Mouse (Mus musculus): ENCODE results near the gene Acvr1b.

Gene Acvr1b

DNA sequence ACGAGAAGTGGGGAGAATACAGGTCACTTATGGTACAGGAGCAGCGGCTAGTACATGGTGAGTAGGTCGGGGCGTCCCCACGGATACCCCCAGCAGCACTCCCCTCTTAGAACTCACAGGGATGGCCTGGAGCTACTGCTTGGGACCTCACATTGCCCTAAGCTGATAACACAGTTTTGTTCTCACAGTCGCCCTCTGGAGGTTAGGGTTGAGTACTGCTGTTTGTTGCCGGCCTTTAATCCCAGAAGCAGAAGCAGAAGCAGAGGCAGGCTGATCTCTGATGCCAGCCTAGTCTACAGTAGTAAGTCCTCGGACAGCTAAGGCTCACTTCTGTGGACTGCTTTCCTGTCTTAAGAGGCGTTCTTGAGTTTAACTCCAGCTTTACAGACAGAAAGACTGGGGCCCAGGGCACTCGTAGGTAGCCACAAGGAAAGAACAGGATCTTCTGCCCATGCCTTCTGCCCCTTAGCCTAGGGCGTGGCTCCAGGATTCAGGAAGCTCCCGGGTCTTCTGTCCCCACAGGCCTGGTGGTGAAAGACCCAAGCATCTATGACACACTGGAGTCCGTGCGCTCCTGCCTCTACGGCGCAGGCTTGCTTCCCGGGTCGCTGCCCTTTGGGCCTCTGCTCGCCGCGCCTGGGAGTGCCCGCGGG, 57.3 kb downstream of the Acvr1b start:
- no peak for DNase-seq (ENCODE audit: low spot score)

DNA sequence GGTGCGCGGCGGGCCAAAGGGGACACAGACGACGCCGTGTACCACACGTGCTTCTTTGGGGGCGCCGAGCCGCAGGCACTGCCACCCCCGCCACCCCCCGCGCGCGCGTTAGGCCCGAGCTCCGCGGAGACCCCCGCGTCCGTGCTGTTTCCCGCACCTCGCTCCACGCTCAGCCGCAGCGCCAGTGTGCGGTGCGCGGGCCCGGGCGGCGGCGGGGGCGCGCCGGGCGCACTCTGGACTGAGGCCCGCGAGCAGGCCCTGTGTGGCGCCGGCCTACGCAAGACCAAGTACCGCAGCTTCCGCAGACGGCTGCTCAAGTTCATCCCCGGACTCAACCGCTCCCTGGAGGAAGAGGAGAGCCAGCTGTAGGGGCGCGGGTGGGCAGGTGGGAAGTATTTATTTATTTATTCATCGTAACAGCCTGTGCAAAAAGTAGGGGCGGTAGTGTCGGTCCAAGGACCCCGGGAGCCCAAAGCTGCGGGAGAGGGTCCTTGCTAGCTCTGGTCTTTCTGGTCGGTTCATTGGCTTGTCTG, 57.8 kb downstream of the Acvr1b start:
- DNase-seq (ENCODE audit: low spot score): no peak

DNA sequence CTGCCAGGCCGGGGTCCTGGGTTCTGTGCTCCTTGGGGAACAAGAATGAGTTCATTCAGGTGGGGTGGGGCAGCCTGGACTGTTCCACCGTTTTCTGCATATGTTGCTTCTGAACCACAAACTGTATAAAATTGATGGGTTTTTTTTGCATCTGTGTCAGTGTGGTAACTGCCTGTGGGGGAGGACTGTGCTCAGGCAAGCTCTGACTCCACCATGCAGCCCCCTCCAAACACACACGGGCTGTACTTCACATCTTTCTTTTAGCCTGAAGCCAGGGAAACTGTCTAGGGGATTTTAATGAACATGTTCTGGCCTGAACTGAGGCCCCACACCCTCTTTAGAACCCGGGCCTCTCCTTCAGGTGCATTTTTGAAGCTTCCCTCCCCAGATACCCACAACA, 58.7 kb downstream of the Acvr1b start:
- no peak for DNase-seq (ENCODE audit: low spot score)

DNA sequence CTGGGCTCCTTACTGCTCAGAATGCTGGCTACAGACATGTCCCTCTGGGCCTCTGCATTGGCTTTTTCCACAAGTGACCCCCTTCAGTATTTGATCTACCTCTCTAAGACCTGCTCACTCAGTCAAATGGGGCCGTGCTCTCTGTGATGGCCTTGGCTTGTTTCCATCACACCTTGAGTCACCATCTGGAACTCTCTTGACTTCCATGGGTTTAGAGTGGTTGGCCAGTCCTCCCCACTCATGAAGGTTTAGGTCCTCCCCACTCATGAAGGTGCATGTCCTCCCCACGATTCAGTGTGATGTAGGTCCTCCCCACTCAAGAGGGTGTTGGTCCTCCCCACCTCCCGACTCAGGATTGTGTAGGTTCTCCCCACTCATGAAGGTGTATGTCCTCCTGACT, 59.3 kb downstream of the Acvr1b start:
- no peak for DNase-seq (ENCODE audit: low spot score)

DNA sequence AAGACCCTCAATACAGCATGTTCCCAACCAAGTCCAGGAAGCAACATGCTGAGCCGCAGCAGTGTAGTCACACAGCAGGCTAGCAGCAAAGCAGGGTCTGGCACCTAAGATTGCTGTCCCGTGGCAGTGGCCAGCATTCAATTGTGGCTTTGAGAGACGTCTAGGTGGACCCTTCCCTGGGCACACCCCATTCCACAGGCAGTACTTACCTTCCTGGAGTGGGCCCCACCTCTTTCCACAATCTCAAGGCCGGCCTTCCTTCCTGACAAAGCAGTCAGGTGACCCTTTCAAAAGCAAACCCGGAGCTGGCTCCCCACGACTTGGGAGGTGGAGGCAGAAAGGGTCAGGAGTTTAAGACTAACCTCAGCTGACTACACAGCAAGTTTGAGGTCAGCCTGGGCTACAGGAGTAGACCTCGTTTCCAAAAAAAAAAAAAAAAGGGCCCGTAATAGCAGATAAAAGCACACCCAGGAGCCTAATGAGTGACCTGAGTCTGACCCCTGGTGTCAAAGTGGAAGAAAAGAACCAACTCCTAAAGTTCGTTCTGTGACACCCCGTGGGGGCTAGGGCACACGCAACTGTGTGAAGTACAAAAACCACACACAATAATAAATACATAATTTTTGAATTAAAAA, 59.9 kb downstream of the Acvr1b start:
- DNase-seq (ENCODE audit: low spot score): no peak

DNA sequence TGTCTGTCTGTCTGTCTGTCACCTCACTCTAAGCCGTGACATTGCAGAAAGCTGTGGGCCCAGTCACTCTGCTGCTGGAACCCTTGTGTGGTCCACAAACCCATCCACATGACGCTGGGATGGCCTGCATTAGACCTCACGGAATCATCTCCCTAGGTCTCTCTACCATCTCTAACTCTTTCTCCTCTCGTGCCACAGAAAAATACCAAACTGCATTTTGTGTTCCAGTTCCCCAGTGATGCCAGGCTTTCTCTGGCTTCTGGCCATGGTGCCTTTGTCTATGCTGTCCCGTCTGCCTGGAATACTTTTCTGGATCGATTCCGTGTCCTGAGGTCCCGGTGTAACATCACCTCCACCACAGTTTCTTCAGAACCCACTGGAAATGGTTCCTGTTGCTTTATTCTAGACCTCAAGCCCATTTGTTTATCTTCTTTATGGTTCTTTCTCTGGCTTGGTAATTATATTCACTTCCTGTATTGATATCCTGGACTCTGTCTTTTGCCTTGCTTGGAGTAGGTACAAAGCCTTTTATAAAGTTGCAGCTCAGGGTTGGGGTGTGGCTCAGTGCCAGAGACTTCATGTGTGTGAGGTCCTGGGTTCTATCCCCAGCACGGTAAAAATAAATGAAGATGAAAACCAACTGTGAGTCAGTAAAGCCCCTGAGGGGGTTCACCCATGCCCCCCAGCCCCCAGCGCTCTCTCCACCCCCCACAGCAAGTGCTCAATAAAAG, 60.9 kb downstream of the Acvr1b start:
- no peak for DNase-seq (ENCODE audit: low spot score)

DNA sequence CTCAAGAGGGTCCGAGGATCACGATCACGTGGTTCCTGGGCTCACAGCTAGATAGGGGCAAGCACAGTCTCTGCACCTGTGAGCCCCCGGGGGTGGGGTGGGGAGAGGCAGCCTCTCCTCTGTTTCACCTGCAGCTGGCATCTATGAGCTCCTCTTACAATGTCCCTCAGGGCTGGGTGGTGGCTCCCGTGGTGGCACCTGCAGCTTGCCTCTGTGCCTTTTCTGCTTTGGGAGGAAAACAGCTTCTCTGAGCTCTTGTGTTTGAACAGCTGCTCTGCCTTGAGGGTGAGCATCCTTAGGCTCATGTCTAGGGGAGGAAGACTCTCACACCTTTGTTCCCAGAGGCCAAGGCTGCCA, 61.5 kb downstream of the Acvr1b start:
- DNase-seq (ENCODE audit: low spot score): no peak

DNA sequence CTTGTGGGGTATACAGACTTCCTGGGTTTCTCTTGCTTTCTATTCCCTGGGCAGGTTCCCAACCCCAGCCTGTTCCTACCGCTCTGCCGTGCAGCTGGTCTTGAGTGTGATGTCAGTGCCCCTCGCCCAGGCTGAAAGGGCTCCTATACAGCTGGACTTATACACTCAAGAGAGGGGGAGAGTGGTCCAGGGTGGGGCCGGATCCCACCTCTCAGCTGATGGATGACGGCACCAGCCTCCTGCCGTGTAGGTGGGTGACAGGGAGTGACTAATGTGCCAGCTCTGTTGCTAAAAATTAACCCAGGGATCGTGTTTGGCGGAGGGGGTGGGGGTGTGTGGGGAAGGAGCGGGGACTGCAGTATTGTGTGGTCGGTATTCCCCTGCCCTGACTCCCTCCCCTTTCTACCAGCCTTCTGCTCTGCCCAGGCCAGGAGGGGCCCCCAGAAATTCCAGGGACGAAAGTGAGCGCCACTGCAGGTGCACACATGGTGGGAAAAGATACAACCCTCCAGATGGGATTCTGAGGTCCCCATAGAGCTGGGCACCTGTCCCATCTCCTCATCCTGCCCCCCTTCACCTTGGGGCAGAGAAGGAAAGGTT, 62.0 kb downstream of the Acvr1b start:
- no peak for DNase-seq (ENCODE audit: low spot score)

DNA sequence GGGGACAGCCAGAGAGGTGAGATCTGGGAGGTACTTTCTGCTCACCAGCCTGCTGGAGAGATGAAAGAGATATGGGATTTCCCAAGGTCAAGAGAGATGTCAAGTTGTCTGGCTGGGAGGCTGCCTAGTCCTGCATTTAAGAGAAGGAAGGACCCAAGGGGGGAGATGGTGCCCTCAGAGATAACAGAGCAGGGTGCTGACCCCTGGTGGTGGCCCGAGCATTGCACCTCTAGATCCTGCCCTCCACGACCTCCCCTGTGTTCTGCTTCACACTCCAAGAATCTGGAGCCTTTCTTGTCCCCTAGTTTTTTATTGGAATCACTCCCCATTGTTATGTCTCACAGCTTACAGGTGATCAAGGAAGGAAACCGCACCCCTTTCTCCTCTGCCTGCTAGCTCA, 63.0 kb downstream of the Acvr1b start:
- peak; percentile 74 for DNase-seq (ENCODE audit: low spot score)

DNA sequence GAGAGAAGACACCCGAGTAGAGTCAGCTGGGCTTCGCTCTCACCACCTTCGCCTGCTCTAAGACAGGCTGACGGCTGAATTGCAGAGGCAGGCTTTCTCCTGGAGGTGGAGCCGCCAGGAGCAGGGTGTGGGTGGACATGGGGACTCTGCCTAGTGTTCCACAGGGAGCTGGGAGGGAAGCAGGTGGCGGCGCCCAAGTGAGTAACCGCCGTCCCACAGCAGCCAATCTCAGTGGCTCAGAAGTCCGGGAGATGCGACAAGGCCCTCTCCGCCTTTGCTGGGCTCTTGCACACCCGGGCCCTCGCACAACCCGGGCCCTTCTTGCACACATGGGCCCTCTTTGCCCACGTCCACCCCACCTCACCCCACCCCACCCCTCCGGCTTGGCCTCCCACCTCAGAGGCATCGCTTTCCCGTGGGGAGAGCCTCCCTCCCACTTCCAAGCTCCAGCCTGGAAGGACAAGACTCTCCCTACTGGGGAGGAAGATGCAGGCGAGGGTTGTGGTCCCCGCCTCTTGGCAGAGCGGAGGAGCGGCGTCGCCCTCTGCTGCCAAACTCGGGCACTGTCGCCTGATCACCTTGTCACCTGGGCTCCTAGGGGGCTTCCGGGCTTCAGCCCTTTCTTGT, 65.1 kb downstream of the Acvr1b start:
- DNase-seq (ENCODE audit: low spot score): peak; percentile 67

DNA sequence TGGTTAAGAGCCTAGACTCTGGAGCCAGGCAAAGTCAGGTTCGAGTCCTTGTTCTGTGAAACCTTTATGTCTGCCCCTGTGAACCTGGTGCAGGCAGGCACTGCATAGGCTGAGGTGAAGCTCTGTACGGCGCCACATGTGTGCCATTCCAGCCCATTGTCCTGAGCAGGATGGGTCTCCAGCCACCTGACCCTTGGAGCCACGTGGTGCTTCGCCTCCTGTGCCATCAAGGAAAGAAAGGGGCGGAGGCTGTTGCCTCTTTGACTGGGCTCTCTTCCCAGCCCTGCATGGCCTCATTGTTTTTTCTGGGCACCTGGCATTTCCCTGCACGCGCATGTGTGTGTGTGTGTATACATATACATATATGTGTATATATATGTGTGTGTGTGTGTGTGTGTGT, 66.0 kb downstream of the Acvr1b start:
- DNase-seq (ENCODE audit: low spot score): no peak

DNA sequence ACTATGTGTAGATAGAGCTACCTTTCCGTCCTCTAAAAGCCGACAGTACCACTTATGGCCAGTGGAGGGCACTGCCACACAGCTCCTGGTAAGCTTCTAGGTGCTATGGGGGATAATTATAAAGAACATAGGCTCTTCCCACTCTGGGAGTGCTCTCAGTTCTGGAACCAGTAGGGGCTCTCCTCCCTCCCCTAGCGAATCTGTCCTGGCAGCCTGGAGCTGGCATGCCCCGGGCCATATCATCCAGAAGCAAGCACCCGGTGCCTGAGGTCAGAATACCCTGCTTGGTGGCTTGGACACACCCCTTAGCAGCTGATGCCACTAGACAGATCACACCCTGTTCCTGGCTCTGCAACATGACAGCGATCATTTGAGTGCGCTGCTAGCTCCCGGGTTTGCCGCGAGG, 66.9 kb downstream of the Acvr1b start:
- DNase-seq (ENCODE audit: low spot score): peak; percentile 96

DNA sequence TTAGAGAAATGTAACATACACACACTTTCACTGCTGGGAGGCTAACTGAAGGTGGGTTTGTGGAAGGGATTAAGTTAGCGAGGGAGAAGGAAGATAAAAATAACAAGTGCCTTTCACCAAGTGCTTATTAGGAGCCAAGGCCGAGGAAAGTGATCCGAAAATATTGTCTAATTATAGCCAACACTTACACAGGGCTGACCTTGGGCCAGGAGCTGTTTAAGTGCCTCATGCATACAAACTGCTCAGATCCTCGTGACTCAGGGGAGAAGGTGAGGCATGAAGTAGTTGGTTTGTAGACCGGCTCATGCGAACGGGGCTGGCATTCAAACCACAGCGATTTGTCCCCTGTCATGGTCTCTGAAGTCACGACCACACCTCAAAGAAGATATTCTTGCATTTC, 67.4 kb downstream of the Acvr1b start:
- no peak for DNase-seq (ENCODE audit: low spot score)

DNA sequence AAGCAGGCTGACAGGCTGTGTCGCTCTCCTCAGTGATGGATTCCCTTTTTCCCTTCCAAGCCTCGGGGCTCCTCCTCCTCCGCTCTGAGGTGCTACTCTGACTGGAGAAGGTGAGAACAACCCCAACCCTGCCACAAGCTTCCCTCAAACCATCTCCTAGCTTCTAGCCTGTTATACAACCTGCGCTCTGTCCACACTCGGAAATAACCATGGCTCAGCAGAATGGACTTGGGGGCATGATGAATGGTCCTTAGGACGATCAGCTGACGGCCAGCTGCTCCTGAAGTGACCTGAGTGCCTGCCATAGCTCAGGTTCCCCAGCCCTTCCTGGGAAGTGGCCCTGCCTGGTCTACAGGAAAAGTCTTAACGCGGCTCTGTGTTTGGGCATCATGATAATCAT, 68.0 kb downstream of the Acvr1b start:
- DNase-seq (ENCODE audit: low spot score): no peak

DNA sequence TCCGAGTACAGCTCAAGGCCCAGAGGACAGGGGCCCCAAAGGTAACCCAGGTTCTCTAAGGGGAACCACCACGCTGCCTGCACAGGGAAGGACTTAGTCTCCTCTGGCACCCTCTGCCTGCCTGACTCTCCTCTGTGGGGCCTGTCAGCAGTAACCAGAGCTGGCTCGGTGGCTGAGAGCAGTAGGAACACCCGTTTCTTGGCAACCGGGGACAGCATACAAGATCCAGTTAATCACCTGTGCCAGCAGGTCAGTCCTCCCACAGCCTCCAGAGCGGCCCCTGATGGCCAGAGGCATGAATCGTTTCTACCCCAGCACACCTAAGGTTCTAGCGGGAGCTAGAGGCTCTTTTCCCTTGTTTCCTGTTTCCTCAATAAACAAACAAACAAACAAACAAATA, 68.8 kb downstream of the Acvr1b start:
- DNase-seq (ENCODE audit: low spot score): no peak

DNA sequence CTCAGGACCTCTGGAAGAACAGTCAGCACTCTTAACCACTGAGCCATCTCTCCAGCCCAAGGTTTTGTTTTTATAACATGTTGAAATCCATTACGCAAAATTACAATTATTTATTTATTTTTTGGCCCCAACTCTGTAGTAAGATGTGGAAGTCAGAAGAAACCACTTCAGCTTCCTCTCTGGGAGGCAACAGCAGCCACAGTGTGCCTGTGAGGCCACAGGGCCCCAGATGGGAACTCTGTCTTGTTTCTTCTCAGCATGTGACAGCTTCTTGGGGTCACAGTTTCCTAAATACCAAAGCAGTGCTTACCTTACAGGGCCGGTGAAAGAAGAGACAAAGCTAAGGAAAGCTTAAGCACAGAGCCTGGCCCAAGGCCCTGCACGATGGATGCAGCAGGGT, 70.1 kb downstream of the Acvr1b start:
- no peak for DNase-seq (ENCODE audit: low spot score)

DNA sequence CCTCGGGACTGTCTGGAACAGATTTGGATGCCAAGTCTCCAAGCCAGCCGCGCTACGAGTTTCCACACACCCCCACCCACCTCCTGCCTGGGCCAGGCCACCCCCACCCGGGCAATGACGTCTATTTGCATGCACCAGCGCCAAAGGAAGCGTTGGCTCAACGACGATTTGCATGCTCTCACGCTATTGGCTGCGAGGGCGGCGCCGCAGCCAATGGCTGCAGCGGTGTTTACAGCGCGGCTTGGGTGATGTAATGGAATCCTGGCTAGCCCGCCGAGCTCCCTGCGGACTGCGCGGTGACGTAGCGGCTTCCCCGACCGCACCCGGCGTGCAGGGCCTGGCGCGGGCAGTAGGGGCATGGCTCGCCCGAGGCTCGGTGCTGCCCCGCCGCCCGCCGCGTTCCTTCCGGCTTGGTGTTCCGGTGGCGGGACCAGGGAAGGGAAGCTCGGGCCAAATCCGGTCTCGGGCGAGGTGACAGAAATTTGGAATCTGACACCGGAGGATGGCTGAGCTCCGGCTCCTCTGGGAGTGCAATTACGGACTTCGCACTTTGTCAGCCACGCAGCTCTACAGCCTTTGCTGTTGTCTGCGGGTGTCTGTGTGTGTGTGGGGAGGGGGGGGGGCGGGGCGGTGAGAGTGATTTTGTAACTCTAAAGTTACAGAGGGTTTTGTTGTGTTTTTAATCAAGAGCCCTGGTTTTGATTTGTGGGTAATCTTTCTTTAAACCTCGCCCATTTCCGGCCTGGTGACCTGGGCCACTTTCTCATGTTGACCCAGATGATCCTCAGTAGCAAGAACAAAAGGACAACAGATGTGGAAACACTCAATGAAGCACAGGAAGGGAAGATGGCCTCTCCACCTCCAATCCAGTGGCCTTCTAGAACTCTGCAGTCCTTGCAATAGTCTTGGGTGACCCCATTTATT, 72.6 kb downstream of the Acvr1b start:
- DNase-seq (ENCODE audit: low spot score): peak; percentile 96

DNA sequence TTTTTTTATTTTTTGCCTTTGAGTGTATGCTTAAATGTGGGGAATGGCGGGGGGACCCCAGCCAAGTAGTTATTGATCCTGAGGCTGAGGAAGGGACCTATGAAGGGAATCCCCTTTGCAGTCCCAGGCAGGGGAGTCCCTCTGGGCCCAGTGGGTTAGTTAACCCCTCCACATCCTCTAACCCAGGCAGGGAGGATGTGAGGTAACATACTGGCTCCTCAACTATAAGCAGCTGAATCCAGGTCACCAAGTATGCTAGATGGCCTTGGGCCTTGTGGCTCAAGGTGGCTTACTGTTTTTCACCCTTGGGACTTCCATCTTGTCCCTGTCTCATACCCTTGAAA, 73.3 kb downstream of the Acvr1b start:
- no peak for DNase-seq (ENCODE audit: low spot score)

DNA sequence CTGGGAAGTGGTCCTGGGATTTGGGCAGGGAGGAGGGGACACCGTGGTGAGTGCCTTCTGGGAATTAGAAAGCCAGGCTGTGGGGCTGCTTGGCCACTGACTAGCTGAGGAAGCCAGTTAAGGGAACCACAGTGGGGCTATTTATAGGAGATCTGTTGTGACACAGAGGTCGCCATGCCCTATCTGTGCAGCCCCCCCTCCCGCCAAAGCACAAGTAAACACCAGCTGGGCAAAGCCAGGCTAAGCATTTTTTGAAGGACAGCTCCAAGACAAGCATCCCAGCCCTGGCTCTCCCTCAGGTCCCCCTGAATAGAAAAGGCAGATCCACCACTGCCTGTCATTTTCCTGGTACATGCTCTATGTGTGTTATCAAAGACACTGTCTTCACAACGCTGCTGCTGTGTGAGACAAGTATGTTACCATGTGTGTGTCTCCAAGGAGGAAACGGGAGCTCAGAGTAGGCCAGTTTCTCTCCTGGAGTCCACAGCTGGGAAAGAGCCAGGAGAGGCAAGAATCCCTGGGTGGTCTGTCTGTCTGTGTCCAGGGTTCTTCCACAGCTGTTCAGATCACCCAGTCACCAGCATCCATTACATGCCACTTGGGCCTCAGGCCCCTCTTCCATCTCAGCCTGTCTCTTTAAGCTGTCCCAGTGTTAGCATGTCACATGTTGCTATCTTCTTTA, 74.3 kb downstream of the Acvr1b start:
- no peak for DNase-seq (ENCODE audit: low spot score)

DNA sequence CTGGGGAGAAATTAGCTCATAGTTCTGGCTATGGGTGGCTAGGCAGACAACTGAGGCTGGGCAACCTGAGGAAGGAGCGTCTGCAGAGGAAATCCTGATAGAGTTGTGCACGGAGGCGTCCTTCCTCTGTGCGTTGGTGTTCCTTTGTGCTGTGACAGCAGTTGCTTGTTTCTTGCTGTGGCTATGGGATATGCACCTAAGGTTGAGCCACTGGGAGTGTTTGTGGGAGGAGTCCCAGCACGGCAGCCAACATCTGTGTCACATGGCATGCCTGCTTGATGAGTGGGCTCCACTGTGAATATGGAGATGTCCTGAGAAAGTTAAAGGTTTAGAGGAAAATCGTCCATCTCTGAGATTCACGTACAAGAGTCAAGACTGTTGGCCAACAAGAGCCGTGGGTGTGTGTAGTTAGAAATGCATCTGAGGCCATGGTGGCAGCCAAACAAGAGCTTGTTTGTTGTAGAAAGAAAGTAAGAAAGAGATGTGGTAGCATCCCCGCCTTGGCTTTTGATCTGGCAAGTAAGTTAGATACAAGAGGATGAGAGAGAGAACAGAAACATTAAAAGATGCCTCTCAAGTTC, 76.4 kb downstream of the Acvr1b start:
- DNase-seq (ENCODE audit: low spot score): no peak

DNA sequence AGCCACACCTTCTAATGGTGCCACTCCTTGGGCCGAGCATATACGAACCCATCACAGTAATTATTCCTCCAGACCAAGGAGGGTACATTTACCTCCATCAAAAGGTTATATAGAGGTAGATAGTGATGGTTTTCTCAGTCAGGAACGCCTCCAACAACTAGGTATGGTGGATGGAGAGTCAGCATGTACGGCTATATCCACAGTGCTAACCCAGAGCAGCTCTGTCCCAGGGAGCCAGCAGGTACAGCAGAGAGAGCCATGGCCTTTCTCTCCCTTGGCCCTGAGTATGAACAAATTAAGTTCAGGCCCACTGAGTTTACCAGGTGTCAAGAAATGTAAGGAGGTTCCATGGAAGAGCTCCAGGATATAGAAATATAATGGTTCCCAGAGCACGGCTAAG, 78.1 kb downstream of the Acvr1b start:
- no peak for DNase-seq (ENCODE audit: low spot score)

All from layer of hippocampus, adult 11-12 months (tissue).